Mouse (Mus musculus): Measurements from ENCODE around the gene Epdr1.
A peak's percentile ranks its signal among the peaks of the same experiment; 100 is the strongest.

- TF ChIP-seq CTCF (IDR thresholded peaks at IDR 0.05; ENCODE audit: low read depth) (no peak), EP300 (IDR thresholded peaks at IDR 0.05; ENCODE audit: low read depth) (peak; percentile 70)
These were observed 32.7 kb upstream of the Epdr1 start for GRCm38 (mm10) chr13:19652405-19652804.

All from liver, embryonic 14.5 days (tissue).